Mouse (Mus musculus): ENCODE measurements at regions not wholly inside any gene's neighbourhood (a gene's known extent, or its start where the extent isn't known, plus 50 kb on each side); places are given as distances from the start of the nearest gene placed in this dataset.

GRCm38 (mm10) chr2:167754929-167755551 lies 65.4 kb upstream of the Tmem189 start:
- Histone ChIP-seq H3K4me1 (ENCODE audit: control insufficient read depth, insufficient read depth, low read length) (peaks cover 6% of the 10 kb centered on the region; the same call in 1 of the 2 replicates), H3K36me3 (ENCODE audit: control insufficient read depth, insufficient read depth, low read length) (no peaks in the 10 kb centered on the region), H3K9ac (ENCODE audit: low read depth, low read length) (no peak overlapping the region), H3K4me2 (ENCODE audit: low read depth, low read length) (no peak overlapping the region), H3K27ac (replicated peaks; ENCODE audit: low read depth, low read length) (no peak overlapping the region), H3K27me3 (replicated peaks; ENCODE audit: control insufficient read depth, insufficient read depth, low read length) (no peaks in the 10 kb centered on the region), H3K4me3 (ENCODE audit: low read depth, low read length) (no peak overlapping the region), H3K9me3 (ENCODE audit: control insufficient read depth, low read length) (no peaks in the 10 kb centered on the region)
- ATAC-seq (ENCODE audit: low read depth) (no peak), DNase-seq (ENCODE audit: low spot score) (no peak)
- 73% methylated on average over 20 of the region's 22 CpGs for WGBS

GRCm38 (mm10) chr2:167753898-167754297 lies 64.3 kb upstream of the Tmem189 start:
- Histone ChIP-seq H3K27me3 (replicated peaks; ENCODE audit: control insufficient read depth, insufficient read depth, low read length) (no peaks in the 10 kb centered on the region), H3K4me1 (ENCODE audit: control insufficient read depth, insufficient read depth, low read length) (peaks cover 6% of the 10 kb centered on the region; the same call in 1 of the 2 replicates), H3K9me3 (ENCODE audit: control insufficient read depth, low read length) (no peaks in the 10 kb centered on the region), H3K36me3 (ENCODE audit: control insufficient read depth, insufficient read depth, low read length) (no peaks in the 10 kb centered on the region), H3K4me3 (ENCODE audit: low read depth, low read length) (no peak overlapping the region), H3K27ac (replicated peaks; ENCODE audit: low read depth, low read length) (no peak overlapping the region), H3K4me2 (ENCODE audit: low read depth, low read length) (no peak overlapping the region), H3K9ac (ENCODE audit: low read depth, low read length) (no peak overlapping the region)
- ATAC-seq (ENCODE audit: low read depth) = no peak
- no peak for DNase-seq (ENCODE audit: low spot score)
- WGBS = 51% methylated on average over 7 of the region's 9 CpGs

GRCm38 (mm10) chr2:167752805-167753556 lies 63.4 kb upstream of the Tmem189 start:
- H3K4me2 ChIP-seq (ENCODE audit: low read depth, low read length) = no peak overlapping the region
- no peaks in the 10 kb centered on the region for H3K36me3 ChIP-seq (ENCODE audit: control insufficient read depth, insufficient read depth, low read length)

GRCm38 (mm10) chr2:167751585-167751984 lies 62.0 kb upstream of the Tmem189 start:
- Histone ChIP-seq H3K4me1 (ENCODE audit: control insufficient read depth, insufficient read depth, low read length) (peaks cover 9% of the 10 kb centered on the region), H3K9me3 (ENCODE audit: control insufficient read depth, low read length) (no peaks in the 10 kb centered on the region), H3K27ac (replicated peaks; ENCODE audit: low read depth, low read length) (no peak overlapping the region), H3K4me3 (ENCODE audit: low read depth, low read length) (no peak overlapping the region), H3K36me3 (ENCODE audit: control insufficient read depth, insufficient read depth, low read length) (no peaks in the 10 kb centered on the region), H3K9ac (ENCODE audit: low read depth, low read length) (no peak overlapping the region), H3K4me2 (ENCODE audit: low read depth, low read length) (no peak overlapping the region), H3K27me3 (replicated peaks; ENCODE audit: control insufficient read depth, insufficient read depth, low read length) (no peaks in the 10 kb centered on the region)
- WGBS = 63% methylated on average over 2 of the region's 2 CpGs
- DNase-seq (ENCODE audit: low spot score) = no peak
- no peak for ATAC-seq (ENCODE audit: low read depth)

More at GRCm38 (mm10) chr2:167752805-167753556, 63.4 kb upstream of the Tmem189 start:
- Histone ChIP-seq H3K27me3 (replicated peaks; ENCODE audit: control insufficient read depth, insufficient read depth, low read length) (no peaks in the 10 kb centered on the region), H3K27ac (replicated peaks; ENCODE audit: low read depth, low read length) (no peak overlapping the region), H3K4me1 (ENCODE audit: control insufficient read depth, insufficient read depth, low read length) (peaks cover 6% of the 10 kb centered on the region; the same call in 1 of the 2 replicates), H3K9ac (ENCODE audit: low read depth, low read length) (no peak overlapping the region), H3K4me3 (ENCODE audit: low read depth, low read length) (no peak overlapping the region), H3K9me3 (ENCODE audit: control insufficient read depth, low read length) (no peaks in the 10 kb centered on the region)
- WGBS = 62% methylated on average over 12 of the region's 12 CpGs
- DNase-seq (ENCODE audit: low spot score) (no peak), ATAC-seq (ENCODE audit: low read depth) (0 out of 2 replicates have a peak, but pooled peaks have one; percentile 24)

- DNase-seq (ENCODE audit: low spot score) = no peak
- 91% methylated on average over 6 of the region's 6 CpGs for WGBS
- H3K4me3 ChIP-seq (ENCODE audit: low read depth, low read length) = no peak overlapping the region
- no peaks in the 10 kb centered on the region for H3K27me3 ChIP-seq (replicated peaks; ENCODE audit: control insufficient read depth, insufficient read depth, low read length)
- no peaks in the 10 kb centered on the region for H3K9me3 ChIP-seq (ENCODE audit: control insufficient read depth, low read length)
- H3K36me3 ChIP-seq (ENCODE audit: control insufficient read depth, insufficient read depth, low read length) = no peaks in the 10 kb centered on the region
- no peak overlapping the region for H3K4me2 ChIP-seq (ENCODE audit: low read depth, low read length)
- peaks cover 16% of the 10 kb centered on the region for H3K4me1 ChIP-seq (ENCODE audit: control insufficient read depth, insufficient read depth, low read length)
- 0 out of 2 replicates have a peak overlapping the region, but pooled peaks have one; percentile 6 for H3K27ac ChIP-seq (replicated peaks; ENCODE audit: low read depth, low read length)
- no peak for ATAC-seq (ENCODE audit: low read depth)
- H3K9ac ChIP-seq (ENCODE audit: low read depth, low read length) = no peak overlapping the region
These were observed 58.7 kb upstream of the Tmem189 start for GRCm38 (mm10) chr2:167748297-167748696.

GRCm38 (mm10) chr2:167747164-167747843 lies 57.7 kb upstream of the Tmem189 start:
- Histone ChIP-seq H3K36me3 (ENCODE audit: control insufficient read depth, insufficient read depth, low read length) (no peaks in the 10 kb centered on the region), H3K4me3 (ENCODE audit: low read depth, low read length) (no peak overlapping the region), H3K4me1 (ENCODE audit: control insufficient read depth, insufficient read depth, low read length) (peaks cover 16% of the 10 kb centered on the region), H3K9ac (ENCODE audit: low read depth, low read length) (no peak overlapping the region), H3K9me3 (ENCODE audit: control insufficient read depth, low read length) (no peaks in the 10 kb centered on the region), H3K27ac (replicated peaks; ENCODE audit: low read depth, low read length) (peak overlapping the region; percentile 63), H3K27me3 (replicated peaks; ENCODE audit: control insufficient read depth, insufficient read depth, low read length) (no peaks in the 10 kb centered on the region), H3K4me2 (ENCODE audit: low read depth, low read length) (no peak overlapping the region)
- DNase-seq (ENCODE audit: low spot score) (peak; percentile 35), ATAC-seq (ENCODE audit: low read depth) (peak; percentile 23; the same call in 1 of the 2 replicates)
- WGBS = 43% methylated on average over 8 of the region's 13 CpGs

- no peak overlapping the region for H3K27ac ChIP-seq (replicated peaks; ENCODE audit: low read depth, low read length)
- H3K4me2 ChIP-seq (ENCODE audit: low read depth, low read length) = no peak overlapping the region
- peaks cover 16% of the 10 kb centered on the region for H3K4me1 ChIP-seq (ENCODE audit: control insufficient read depth, insufficient read depth, low read length)
- H3K9me3 ChIP-seq (ENCODE audit: control insufficient read depth, low read length) = no peaks in the 10 kb centered on the region
- no peak for ATAC-seq (ENCODE audit: low read depth)
- no peak overlapping the region for H3K9ac ChIP-seq (ENCODE audit: low read depth, low read length)
- WGBS = 83% methylated on average over 4 of the region's 4 CpGs
- no peaks in the 10 kb centered on the region for H3K36me3 ChIP-seq (ENCODE audit: control insufficient read depth, insufficient read depth, low read length)
- no peak for DNase-seq (ENCODE audit: low spot score)
- no peak overlapping the region for H3K4me3 ChIP-seq (ENCODE audit: low read depth, low read length)
- H3K27me3 ChIP-seq (replicated peaks; ENCODE audit: control insufficient read depth, insufficient read depth, low read length) = no peaks in the 10 kb centered on the region
These were observed 56.7 kb upstream of the Tmem189 start for GRCm38 (mm10) chr2:167746344-167746743.

- 40% methylated on average over 6 of the region's 6 CpGs for WGBS
- DNase-seq (ENCODE audit: low spot score) (peak; percentile 51), ATAC-seq (ENCODE audit: low read depth) (peak; percentile 64; the same call in 1 of the 2 replicates)
- Histone ChIP-seq H3K36me3 (ENCODE audit: control insufficient read depth, insufficient read depth, low read length) (no peaks in the 10 kb centered on the region), H3K4me1 (ENCODE audit: control insufficient read depth, insufficient read depth, low read length) (peaks cover 20% of the 10 kb centered on the region), H3K27ac (replicated peaks; ENCODE audit: low read depth, low read length) (no peak overlapping the region), H3K27me3 (replicated peaks; ENCODE audit: control insufficient read depth, insufficient read depth, low read length) (no peaks in the 10 kb centered on the region), H3K4me2 (ENCODE audit: low read depth, low read length) (no peak overlapping the region), H3K9me3 (ENCODE audit: control insufficient read depth, low read length) (no peaks in the 10 kb centered on the region), H3K4me3 (ENCODE audit: low read depth, low read length) (no peak overlapping the region), H3K9ac (ENCODE audit: low read depth, low read length) (no peak overlapping the region)
These were observed 55.8 kb upstream of the Tmem189 start for GRCm38 (mm10) chr2:167745409-167745808.

All from embryonic facial prominence, embryonic 14.5 days (tissue).